Mouse (Mus musculus) MEL (cell line): ENCODE data around the gene Gm2115. TPM values are rescaled to one million over a fixed set of nuclear protein-coding genes. Genes with fewer than 3 reads are reported as not detected.

Source experiments
- DNase-seq: peaks from one replicate; pipeline ENCODE4 v3.0.0; 2011; ENCODE audit warnings: low read depth, low spot score
- H3K27ac ChIP-seq: 2 replicates; pipeline ENCODE4 v1.5.1; 2012; ENCODE audit warnings: low read depth, mild to moderate bottlenecking, control low read depth, low read length, moderate library complexity; ENCODE audit not compliant: control insufficient read depth
- H3K27me3 ChIP-seq, 2 experiments: fragments of 150-350 bp in 1 of 2; sonication (generic) in 1 of 2; 2 replicates each; pipeline ENCODE4 v1.6.1; 2012; ENCODE audit warnings: low read length in 2 of 2, mild to moderate bottlenecking in 2 of 2, improper control_type of control experiment in 1 of 2, moderate library complexity in 1 of 2; ENCODE audit not compliant: insufficient read depth in 2 of 2, control insufficient read depth in 1 of 2
- H3K36me3 ChIP-seq, 2 experiments: 2 replicates each; pipeline ENCODE4 v1.6.1; 2012 to 2014; ENCODE audit warnings: low read length in 2 of 2, improper control_type of control experiment in 1 of 2, inconsistent platforms in 1 of 2, mild to moderate bottlenecking in 1 of 2; ENCODE audit not compliant: insufficient read depth in 2 of 2, control insufficient read depth in 1 of 2
- H3K4me1 ChIP-seq, 2 experiments: fragments of 150-350 bp in 1 of 2; sonication (generic) in 1 of 2; 2 replicates each; pipeline ENCODE4 v1.6.1; 2012; ENCODE audit warnings: low read length in 2 of 2, improper control_type of control experiment in 1 of 2, mild to moderate bottlenecking in 1 of 2; ENCODE audit not compliant: insufficient read depth in 2 of 2, control insufficient read depth in 1 of 2
- H3K4me3 ChIP-seq, 2 experiments: fragments of 150-350 bp in 1 of 2; sonication (generic) in 1 of 2; 2 replicates each; pipeline ENCODE4 v1.5.1; 2012; ENCODE audit warnings: low read depth in 2 of 2, low read length in 2 of 2, mild to moderate bottlenecking in 2 of 2, moderate library complexity in 2 of 2, control low read depth in 1 of 2, improper control_type of control experiment in 1 of 2; ENCODE audit not compliant: control insufficient read depth in 1 of 2, insufficient read depth in 1 of 2
- H3K79me2 ChIP-seq: 2 replicates; pipeline ENCODE4 v1.6.1; 2012; ENCODE audit warnings: mild to moderate bottlenecking, low read length, moderate library complexity; ENCODE audit not compliant: control insufficient read depth, poor library complexity, insufficient read depth
- H3K9ac ChIP-seq: 2 replicates; pipeline ENCODE4 v1.6.1; 2012; ENCODE audit warnings: low read depth, mild to moderate bottlenecking, control low read depth, low read length, moderate library complexity; ENCODE audit not compliant: control insufficient read depth, poor library complexity, severe bottlenecking
- H3K9me3 ChIP-seq: fragments of 150-350 bp; sonication (generic); replicated peaks from 2 replicates; pipeline ENCODE4 v1.6.1; 2012; ENCODE audit warnings: mild to moderate bottlenecking, low read length, improper control_type of control experiment, moderate library complexity; ENCODE audit not compliant: insufficient read depth
- CHD2 ChIP-seq: IDR thresholded peaks from 2 replicates; pipeline ENCODE4 v1.6.1; 2011; ENCODE audit warnings: low read length, improper control_type of control experiment
- CTCF ChIP-seq, 3 experiments: IDR thresholded peaks in 2 of 3; conservative IDR thresholded peaks in 1 of 3; 2 replicates each; pipeline ENCODE4 v1.5.1; 2011 to 2012; ENCODE audit warnings: low read length in 3 of 3, low read depth in 2 of 3, mild to moderate bottlenecking in 2 of 3, improper control_type of control experiment in 1 of 3, inconsistent platforms in 1 of 3, mixed read lengths in 1 of 3, moderate library complexity in 1 of 3; ENCODE audit not compliant: control insufficient read depth in 1 of 3, insufficient read depth in 1 of 3, poor library complexity in 1 of 3, severe bottlenecking in 1 of 3
- E2F4 ChIP-seq: IDR thresholded peaks from 2 replicates; pipeline ENCODE4 v1.6.1; 2011; ENCODE audit warnings: low read depth, low read length, improper control_type of control experiment, borderline replicate concordance
- ELF1 ChIP-seq: IDR thresholded peaks from 2 replicates; pipeline ENCODE4 v1.6.1; 2014; ENCODE audit warnings: low read depth, mild to moderate bottlenecking, inconsistent platforms, low read length, improper control_type of control experiment, moderate library complexity
- ETS1 ChIP-seq: IDR thresholded peaks from 2 replicates; pipeline ENCODE4 v1.6.1; 2012; ENCODE audit warnings: low read depth, mild to moderate bottlenecking, inconsistent platforms, low read length, improper control_type of control experiment, moderate library complexity
- HCFC1 ChIP-seq: IDR thresholded peaks from 2 replicates; pipeline ENCODE4 v1.6.1; 2012; ENCODE audit warnings: low read depth, mild to moderate bottlenecking, inconsistent platforms, low read length, improper control_type of control experiment, moderate library complexity
- MAX ChIP-seq: IDR thresholded peaks from 2 replicates; pipeline ENCODE4 v1.6.1; 2011; ENCODE audit warnings: low read length, improper control_type of control experiment
- MAZ ChIP-seq: IDR thresholded peaks from 2 replicates; pipeline ENCODE4 v1.6.1; 2012; ENCODE audit warnings: low read depth, mild to moderate bottlenecking, inconsistent platforms, low read length, improper control_type of control experiment
- MXI1 ChIP-seq: IDR thresholded peaks from 2 replicates; pipeline ENCODE4 v1.6.1; 2011; ENCODE audit warnings: mild to moderate bottlenecking, low read depth, low read length, improper control_type of control experiment
- MYC ChIP-seq: IDR thresholded peaks from 2 replicates; pipeline ENCODE4 v1.6.1; 2011; ENCODE audit warnings: low read depth, mild to moderate bottlenecking, low read length, improper control_type of control experiment, moderate library complexity
- NRF1 ChIP-seq: IDR thresholded peaks from 2 replicates; pipeline ENCODE4 v1.6.1; 2014; ENCODE audit warnings: low read depth, mild to moderate bottlenecking, inconsistent platforms, low read length, improper control_type of control experiment, moderate library complexity; ENCODE audit not compliant: poor library complexity, insufficient read depth, severe bottlenecking
- POLR2A ChIP-seq, 2 experiments: IDR thresholded peaks; 2 replicates each; pipeline ENCODE4 v1.6.1; 2011 to 2012; ENCODE audit warnings: low read length in 2 of 2, mild to moderate bottlenecking in 2 of 2, control low read depth in 1 of 2, improper control_type of control experiment in 1 of 2, low read depth in 1 of 2, moderate library complexity in 1 of 2; ENCODE audit not compliant: control insufficient read depth in 1 of 2, insufficient read depth in 1 of 2, poor library complexity in 1 of 2
- POLR2AphosphoS5 ChIP-seq: IDR thresholded peaks from 2 replicates; pipeline ENCODE4 v1.6.1; 2012; ENCODE audit warnings: low read depth, borderline replicate concordance, mild to moderate bottlenecking, inconsistent platforms, low read length, moderate library complexity, mixed read lengths
- RCOR1 ChIP-seq: IDR thresholded peaks from 2 replicates; pipeline ENCODE4 v1.6.1; 2012; ENCODE audit warnings: low read depth, mild to moderate bottlenecking, inconsistent platforms, low read length, improper control_type of control experiment
- SIN3A ChIP-seq: IDR thresholded peaks from 2 replicates; pipeline ENCODE4 v1.6.1; 2012; ENCODE audit warnings: low read length, improper control_type of control experiment, inconsistent platforms
- SMC3 ChIP-seq: IDR thresholded peaks from 2 replicates; pipeline ENCODE4 v1.6.1; 2011; ENCODE audit warnings: low read depth, low read length, improper control_type of control experiment
- TAL1 ChIP-seq: IDR thresholded peaks from 2 replicates; pipeline ENCODE4 v1.6.1; 2012; ENCODE audit warnings: mild to moderate bottlenecking, inconsistent platforms, low read length, moderate library complexity, mixed read lengths
- TCF12 ChIP-seq: IDR thresholded peaks from 2 replicates; pipeline ENCODE4 v1.6.1; 2014; ENCODE audit warnings: low read depth, mild to moderate bottlenecking, inconsistent platforms, low read length, improper control_type of control experiment, moderate library complexity
- UBTF ChIP-seq: IDR thresholded peaks from 2 replicates; pipeline ENCODE4 v1.6.1; 2012; ENCODE audit warnings: low read depth, mild to moderate bottlenecking, inconsistent platforms, low read length, improper control_type of control experiment, moderate library complexity, borderline replicate concordance; ENCODE audit not compliant: insufficient read depth
- USF1 ChIP-seq: IDR thresholded peaks from 2 replicates; pipeline ENCODE4 v1.6.1; 2014; ENCODE audit warnings: low read depth, mild to moderate bottlenecking, inconsistent platforms, low read length, improper control_type of control experiment, moderate library complexity
- USF2 ChIP-seq, 2 experiments: IDR thresholded peaks; 2 replicates each; pipeline ENCODE4 v1.6.1; 2011 to 2012; ENCODE audit warnings: improper control_type of control experiment in 2 of 2, low read length in 2 of 2, borderline replicate concordance in 1 of 2, inconsistent platforms in 1 of 2, low read depth in 1 of 2, mild to moderate bottlenecking in 1 of 2; ENCODE audit not compliant: insufficient read depth in 1 of 2
- ZC3H11A ChIP-seq: IDR thresholded peaks from 2 replicates; pipeline ENCODE4 v1.6.1; 2012; ENCODE audit warnings: low read depth, mild to moderate bottlenecking, inconsistent platforms, low read length, improper control_type of control experiment
- ZMIZ1 ChIP-seq: IDR thresholded peaks from 2 replicates; pipeline ENCODE4 v1.6.1; 2012; ENCODE audit warnings: low read depth, mild to moderate bottlenecking, inconsistent platforms, low read length, improper control_type of control experiment, moderate library complexity
- ZNF384 ChIP-seq: IDR thresholded peaks from 2 replicates; pipeline ENCODE4 v1.6.1; 2012; ENCODE audit warnings: low read depth, mild to moderate bottlenecking, inconsistent platforms, low read length, improper control_type of control experiment
- polyA plus RNA-seq, 2 experiments: library from polyadenylated mRNA; stranded (reverse) in 1 of 2; unstranded in 1 of 2; fragments of >175 nt in 1 of 2; fragments of >200 nt in 1 of 2; gene quantifications; 2 replicates each; pipeline versions ENCODE4 v1.2.1 to v1.2.4; 2012; ENCODE audit warnings: low replicate concordance in 2 of 2, low read depth in 1 of 2; ENCODE audit not compliant: insufficient read length in 2 of 2, insufficient read depth in 1 of 2, missing spikeins in 1 of 2
- total RNA-seq: library from RNA; depleted of rRNA; stranded (reverse); fragments of 300-350 nt; gene quantifications from 2 replicates; pipeline ENCODE4 v1.2.3, GENCODE M21; 2012

The Gm2115 gene
- total and polyA plus RNA-seq, 3 experiments: not detected

DNA sequence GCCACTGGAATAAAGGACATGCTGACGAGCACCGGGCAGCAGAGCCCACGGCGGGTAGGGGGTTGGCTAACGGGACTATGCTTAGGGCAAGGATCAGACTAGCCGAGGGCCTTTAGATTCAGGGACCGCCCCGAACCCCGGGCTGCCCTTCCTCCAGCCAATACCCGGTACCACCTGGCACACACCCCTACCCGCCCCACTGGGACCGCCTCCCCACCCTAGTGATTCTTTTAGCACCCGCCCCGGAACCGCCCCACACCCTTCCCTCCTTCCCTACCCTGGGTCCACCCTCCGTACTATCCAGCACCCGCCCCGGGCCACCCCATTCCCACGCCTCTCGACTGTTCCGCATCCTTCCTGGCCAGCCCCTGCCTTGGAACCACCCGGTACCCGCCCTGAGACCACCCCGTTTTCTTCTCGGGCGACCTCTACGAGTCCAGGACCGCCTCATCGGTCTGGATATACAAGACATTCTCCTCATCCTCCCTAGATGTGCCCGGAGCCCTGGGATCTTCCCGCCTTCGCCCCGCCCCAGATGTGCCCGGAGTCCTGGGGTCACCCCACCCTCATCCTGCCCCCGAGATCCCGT lies 77.0 kb downstream of the Gm2115 start:
- no peaks in the 10 kb centered on the region for H3K79me2 ChIP-seq
- no peak for DNase-seq
- H3K9me3 ChIP-seq: no peaks in the 10 kb centered on the region
- TF ChIP-seq CHD2 (no peak), MYC (no peak), ZNF384 (no peak), NRF1 (no peak), E2F4 (no peak), ZC3H11A (no peak), HCFC1 (no peak), USF1 (no peak), CTCF (IDR thresholded peaks at IDR 0.05 in 2 of 3, conservative IDR thresholded peaks at IDR 0.05 in 1 of 3; ENCODE audit: control insufficient read depth in 1 of 3, insufficient read depth in 1 of 3, low read depth in 2 of 3, low read length in 3 of 3, poor library complexity in 1 of 3, severe bottlenecking in 1 of 3) (no peak), MXI1 (no peak), MAZ (no peak), RCOR1 (no peak), POLR2AphosphoS5 (no peak), TAL1 (no peak), MAX (no peak), SMC3 (no peak)
- H3K4me3 ChIP-seq: no peak overlapping the region
- H3K4me1 ChIP-seq: no peaks in the 10 kb centered on the region
- no peaks in the 10 kb centered on the region for H3K27me3 ChIP-seq
- no peaks in the 10 kb centered on the region for H3K36me3 ChIP-seq
- no peak overlapping the region for H3K27ac ChIP-seq
- no peak overlapping the region for H3K9ac ChIP-seq

DNA sequence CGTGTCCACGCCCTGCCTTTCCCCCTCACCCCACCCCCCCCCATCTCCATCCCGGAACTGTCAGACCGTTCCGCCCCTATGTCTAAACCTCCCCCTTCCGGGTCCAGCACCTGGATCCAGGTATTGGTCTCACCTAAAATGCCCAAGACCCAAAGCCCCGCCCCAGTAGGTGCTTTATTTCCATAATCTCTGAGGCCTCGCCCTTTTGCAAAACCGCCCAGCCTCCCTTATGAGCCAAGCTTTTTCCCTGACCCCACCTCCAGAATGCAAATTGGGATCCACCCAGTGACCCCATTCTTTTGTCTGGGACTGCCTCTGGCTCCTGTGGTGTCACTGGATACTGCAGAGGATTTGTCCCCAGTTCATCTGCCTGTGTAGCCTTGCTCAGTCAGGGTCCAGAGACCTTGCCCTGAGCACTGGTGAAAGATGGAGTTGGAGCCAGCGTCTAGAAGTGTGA lies 77.6 kb downstream of the Gm2115 start, which contains the start of gene Fah:
Fah (minus strand) TSS at position 430 of the 457 bp plus-strand sequence.
- Histone ChIP-seq H3K4me3 (no peak within 1 kb of the TSS), H3K9me3 (no peaks in the 10 kb centered on the region), H3K36me3 (peaks cover 0 to under 1% of the 10 kb centered on the region in 2 experiments; a peak in 2 of 4 replicates), H3K27ac (no peak within 1 kb of the TSS), H3K9ac (no peak within 1 kb of the TSS), H3K79me2 (no peaks in the 10 kb centered on the region), H3K4me1 (peaks cover 0 to 1% of the 10 kb centered on the region in 2 experiments; a peak in 1 of 4 replicates), H3K27me3 (no peaks in the 10 kb centered on the region)
- no peak for TF ChIP-seq TCF12
- no peak for TF ChIP-seq MXI1
- no peak for TF ChIP-seq HCFC1
- no peak for TF ChIP-seq ETS1
- no peak for TF ChIP-seq SIN3A
- no peak for TF ChIP-seq MYC
- TF ChIP-seq POLR2A (IDR thresholded peaks at IDR 0.05; ENCODE audit: control insufficient read depth in 1 of 2, insufficient read depth in 1 of 2, low read depth in 1 of 2, low read length in 2 of 2, poor library complexity in 1 of 2): no peak
- no peak for TF ChIP-seq NRF1
- no peak for TF ChIP-seq ELF1
- no peak for TF ChIP-seq USF2 (IDR thresholded peaks at IDR 0.05; ENCODE audit: borderline replicate concordance in 1 of 2, insufficient read depth in 1 of 2, low read depth in 1 of 2, low read length in 2 of 2)
- no peak for TF ChIP-seq ZMIZ1
- no peak for TF ChIP-seq CTCF (IDR thresholded peaks at IDR 0.05 in 2 of 3, conservative IDR thresholded peaks at IDR 0.05 in 1 of 3; ENCODE audit: control insufficient read depth in 1 of 3, insufficient read depth in 1 of 3, low read depth in 2 of 3, low read length in 3 of 3, poor library complexity in 1 of 3, severe bottlenecking in 1 of 3)
- no peak for TF ChIP-seq UBTF
- TF ChIP-seq MAZ: no peak
- TF ChIP-seq TAL1: no peak
- TF ChIP-seq MAX: no peak
- no peak for TF ChIP-seq SMC3
- no peak for DNase-seq
